Mouse (Mus musculus) CD4-positive naive resting alpha-beta T cell, adult 57 days (primary cell): ENCODE data around the gene Rpl36-ps4. TPM values are rescaled to one million over a fixed set of nuclear protein-coding genes. Genes with fewer than 3 reads are reported as not detected.

Experiments
- total RNA-seq: library from RNA; stranded (reverse); gene quantifications from one replicate; pipeline ENCODE4 v1.2.4, GENCODE M21; 2023

Gene Rpl36-ps4
- not detected for total RNA-seq

GRCm38 (mm10) chr17:87920677-87921076, at the start of gene Rpl36-ps4:
Gene Rpl36-ps4 (plus strand): TSS chr17:87920977.

Other genes starting within 250 kb of the Rpl36-ps4 start
- gene Msh2, start 248.6 kb upstream of the Rpl36-ps4 start, total RNA-seq, result 43.7 TPM
- gene Kcnk12, start 123.0 kb upstream of the Rpl36-ps4 start, total RNA-seq, result not detected
- 23.4 TPM for gene Msh6, start 54.1 kb downstream of the Rpl36-ps4 start, total RNA-seq
- 83.8 TPM for gene Fbxo11, start 144.3 kb downstream of the Rpl36-ps4 start, total RNA-seq